Mouse (Mus musculus): ENCODE results near the gene Bcl9. TPM values are rescaled to one million over a fixed set of nuclear protein-coding genes. Genes with fewer than 3 reads are reported as not detected.

The Bcl9 gene
- total RNA-seq, 4 experiments from 2014 or later, result 19.2 to 27.4 (median 25.3) TPM

DNA sequence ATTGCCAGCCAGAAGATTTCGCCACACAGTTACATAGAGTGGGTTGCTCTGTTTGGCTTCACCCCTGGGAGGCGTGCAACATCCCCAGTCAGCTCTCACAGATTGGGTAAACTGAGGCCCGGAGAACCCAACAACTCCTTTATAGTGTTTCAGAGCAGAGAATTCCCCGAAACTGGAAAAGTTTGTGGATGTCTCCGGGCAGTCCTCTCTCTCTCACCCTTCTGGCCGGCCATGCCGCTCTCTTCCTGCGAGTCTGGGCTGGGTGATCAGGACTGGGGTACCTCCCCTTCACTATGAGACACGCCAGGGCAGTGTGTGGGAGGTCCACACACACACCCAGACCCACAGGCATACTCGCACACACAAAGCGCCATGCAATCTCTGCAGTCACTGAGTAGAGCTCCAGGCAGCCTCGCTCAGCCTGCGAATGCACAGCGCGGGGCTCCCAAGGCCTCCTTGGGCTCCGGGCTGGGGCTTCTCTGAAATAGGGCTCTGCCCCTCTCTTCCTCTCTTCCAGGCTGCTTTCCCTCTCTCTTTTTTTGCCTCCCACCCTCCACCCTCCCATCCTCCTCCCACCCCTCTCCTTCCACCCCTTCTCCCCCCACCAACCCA, 670 bp downstream of the Bcl9 start:
- DNase-seq, result peak; percentile 32

DNA sequence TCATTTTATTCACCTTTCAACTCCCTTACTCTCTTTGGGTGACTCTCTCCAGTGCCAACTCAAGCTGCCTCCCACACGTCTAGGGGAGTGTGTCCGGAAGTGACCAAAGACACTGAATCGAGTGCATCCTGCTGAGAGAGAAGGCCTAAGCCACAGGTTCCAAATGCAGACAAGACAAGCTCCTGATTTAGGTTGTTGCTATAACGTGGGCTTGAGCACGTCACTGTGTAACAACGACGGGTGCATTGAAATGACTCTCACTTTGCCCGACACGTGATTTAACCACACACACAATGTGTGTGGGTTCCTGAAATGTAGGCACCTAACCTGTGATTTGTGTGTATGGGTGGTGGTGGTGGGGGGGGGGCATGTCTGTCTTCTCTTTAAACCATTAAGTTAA, 3.4 kb downstream of the Bcl9 start:
- no peak for DNase-seq

DNA sequence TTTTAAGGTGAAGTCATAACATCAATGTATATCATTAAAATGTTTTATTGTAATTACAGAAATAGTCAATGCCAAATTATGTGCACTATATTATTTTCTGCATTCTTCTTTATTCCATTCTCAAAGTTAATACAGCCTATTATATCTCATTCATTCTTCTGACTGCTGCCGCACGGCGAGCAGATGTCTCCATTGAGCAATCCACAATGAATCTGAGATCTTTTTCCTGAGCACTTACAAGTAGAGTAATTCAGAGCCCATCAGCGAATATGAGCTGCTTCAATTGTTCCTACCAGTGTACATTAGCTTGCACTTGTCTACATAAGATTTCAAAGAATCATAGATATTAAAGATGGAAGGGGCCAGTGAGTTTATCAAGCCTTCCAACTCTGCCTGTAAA, 12.8 kb downstream of the Bcl9 start:
- DNase-seq, result no peak

DNA sequence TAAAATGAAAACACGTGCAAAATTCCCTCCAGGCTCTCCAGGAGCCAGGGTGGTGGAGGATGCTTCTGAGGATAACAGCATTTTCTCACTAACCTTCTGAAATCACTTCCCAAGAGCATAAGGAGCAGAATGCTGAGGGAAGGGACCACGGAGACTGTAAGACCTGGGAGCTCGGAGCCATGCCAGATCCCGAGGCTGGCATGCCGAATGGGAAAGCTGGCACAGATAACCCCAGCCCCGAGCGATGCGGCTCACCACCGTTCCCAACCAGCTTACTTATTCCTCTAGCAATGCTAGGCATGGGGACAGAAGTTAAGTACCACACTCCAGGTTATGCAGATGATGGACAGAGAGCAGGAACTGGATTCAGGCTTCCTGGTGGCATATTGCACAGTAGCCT, 13.7 kb downstream of the Bcl9 start:
- DNase-seq, result no peak

DNA sequence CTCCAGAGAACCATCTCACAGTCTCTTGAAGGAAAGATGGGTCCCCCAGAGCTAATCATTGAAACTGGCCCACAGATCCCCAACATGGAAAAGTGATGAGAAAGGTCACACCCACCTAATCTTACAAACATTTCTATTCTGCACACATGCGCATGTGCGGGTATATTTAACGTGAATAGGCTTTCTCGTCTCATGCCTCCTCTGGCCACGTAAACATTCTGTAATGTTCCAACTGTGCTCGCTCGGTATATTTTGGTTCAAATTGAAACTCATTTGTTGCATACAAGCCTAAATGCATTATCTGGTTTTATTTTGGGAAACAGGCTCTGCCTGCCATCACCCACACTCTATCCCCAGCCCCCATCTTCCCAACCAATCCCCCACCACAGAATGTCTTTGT, 16.3 kb downstream of the Bcl9 start:
- DNase-seq, result no peak

DNA sequence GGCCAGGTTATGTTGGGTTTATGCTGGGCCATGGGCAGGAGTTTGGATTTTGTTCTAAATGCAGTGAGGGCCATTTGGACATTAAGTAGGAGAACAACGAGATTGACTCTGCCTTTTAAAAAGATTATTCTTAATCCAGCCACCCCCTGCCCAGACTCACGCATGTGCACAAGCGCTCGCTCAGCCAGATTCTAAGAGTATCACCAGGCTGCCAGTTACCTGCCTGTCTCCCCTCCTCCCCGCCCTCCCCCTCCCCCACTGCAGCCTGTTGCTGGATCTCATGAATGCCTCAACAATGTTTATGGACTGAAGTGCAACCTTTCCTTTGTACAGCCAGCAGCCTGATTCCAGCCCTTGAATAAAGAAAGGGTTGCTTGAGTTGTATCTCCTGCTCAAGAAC, 22.0 kb downstream of the Bcl9 start:
- no peak for DNase-seq

DNA sequence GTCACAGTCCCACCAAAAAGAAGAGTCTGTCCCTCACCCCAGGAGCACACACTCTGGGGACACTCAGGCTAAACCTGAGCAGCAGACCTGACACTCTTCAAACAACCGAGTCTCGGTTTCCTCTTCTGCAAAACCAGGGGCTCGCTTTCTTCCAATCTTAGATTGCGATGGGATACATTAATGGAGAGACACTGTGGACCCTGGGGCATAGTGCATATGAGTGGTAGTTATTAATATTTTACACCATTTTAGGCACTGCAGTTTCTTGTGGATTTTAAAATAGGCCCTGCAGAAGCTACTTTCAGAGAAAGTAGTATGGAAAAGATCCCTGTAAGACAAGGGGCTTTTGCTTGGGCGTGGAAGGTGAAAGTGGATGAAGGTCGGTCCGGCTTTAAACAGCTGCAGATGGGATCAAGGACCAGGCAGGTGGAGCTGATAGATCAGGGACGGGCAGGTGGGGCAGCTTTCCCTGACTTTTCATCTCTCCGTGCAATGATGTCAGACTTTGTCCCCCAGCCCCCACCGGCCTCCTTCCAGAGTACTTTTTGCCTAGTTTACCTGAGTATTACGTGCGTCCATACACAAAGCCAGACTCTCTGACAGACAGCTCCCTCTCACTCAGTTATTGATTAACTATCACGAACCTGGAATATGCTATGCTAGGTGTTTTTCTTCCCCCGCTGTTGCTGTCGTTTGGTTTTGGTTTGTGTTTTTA, 23.0 kb downstream of the Bcl9 start:
- no peak for DNase-seq

DNA sequence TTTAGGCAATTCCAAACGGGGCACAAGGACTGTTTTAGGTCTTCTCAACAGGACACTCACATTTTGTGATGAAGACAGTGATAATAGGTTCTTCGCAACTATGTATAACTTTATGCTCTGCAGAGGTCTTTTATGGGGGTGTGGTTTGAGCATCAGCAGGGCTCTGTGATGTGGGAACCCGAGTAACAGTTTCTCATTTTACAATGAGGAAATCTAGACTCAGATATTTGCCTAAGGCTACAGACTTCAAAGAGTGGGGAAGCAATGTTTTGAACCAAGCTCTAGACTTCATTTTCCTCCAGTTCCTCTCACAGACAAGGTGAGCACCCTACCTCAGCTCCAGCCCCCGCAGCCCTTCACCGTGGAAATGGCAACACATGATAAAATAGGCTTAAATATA, 23.8 kb downstream of the Bcl9 start:
- no peak for DNase-seq

DNA sequence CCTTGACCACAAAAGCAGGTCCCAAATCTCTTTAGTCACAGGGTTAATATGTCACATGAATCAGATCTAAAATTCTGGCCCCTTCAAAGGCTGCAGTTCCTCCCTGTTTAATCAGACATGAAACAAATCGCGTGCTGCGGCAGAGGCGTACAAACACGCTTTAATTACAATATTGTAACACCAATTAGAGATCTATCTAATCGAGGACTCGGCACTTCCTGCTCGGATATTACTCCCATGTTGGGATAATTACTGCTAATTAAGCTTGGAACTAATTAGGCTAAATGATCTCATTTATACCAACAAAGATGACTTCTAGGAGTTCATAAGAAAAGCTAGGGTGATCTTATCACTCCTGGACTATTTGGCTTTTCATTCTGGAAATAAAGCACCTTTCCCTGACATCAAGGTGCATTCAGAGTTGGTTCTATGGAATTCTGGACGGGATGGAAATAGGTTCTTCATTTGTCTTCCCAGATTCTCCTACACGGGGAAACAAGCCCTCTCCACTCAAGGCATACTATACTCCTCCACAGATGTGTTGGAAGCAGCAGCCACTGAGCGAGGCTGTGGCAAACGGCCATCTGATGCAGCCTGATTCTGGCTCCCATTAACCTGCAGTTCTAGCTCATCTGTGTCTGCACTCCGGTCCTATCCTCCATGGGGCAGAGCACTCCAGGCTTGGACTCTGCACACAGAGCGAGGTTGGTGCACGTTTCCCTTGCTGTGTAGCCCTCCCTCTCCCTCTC, 31.9 kb downstream of the Bcl9 start:
- DNase-seq, result no peak

DNA sequence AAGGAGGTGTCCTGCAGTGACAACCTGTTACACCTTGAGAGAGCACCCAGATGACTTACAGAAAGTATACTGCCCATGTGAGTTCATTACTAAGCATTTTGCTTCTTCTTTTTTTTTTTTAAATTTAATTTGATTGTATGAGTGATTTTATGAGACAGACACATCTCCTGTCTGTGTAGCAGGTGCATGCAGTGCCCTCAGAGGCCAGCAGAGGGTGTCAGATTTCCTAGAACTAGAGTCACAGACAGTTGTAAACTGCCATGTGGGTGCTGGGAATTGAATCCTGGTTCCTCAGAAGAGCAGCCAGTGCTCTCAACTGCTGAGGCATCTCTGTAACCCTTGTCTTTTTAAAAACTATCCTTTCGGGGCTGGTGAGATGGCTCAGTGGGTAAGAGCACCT, 35.5 kb downstream of the Bcl9 start:
- no peak for DNase-seq

DNA sequence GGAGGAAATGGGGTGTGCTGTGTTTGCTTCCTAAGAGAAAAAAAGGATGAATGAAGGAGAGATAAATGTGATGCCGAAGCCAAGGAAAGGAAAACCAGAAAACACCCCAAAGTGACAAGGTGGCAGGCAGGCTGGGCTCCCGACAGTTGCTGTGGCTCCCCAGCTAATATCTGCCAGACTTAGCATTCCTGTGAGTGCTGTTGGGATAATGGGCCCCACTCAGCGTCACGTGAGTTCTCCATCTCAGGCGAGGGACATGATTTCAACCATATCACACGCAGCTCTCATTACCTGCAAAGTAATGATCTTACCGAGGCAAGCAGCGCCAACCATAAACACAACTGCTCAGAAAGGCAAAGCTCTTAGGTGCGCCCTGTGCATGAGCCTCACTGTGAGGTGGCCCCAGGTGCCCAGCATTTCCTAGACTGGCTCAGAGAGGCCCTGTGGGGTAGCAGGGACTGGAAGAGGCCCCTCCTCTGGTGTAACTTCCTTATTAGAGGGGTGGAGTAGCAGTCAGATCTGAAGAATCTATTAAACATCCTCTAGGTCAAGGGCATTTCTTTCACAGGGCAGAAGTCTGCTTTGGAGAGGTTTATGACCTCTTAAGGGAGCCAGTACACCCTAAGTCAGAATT, 41.9 kb downstream of the Bcl9 start:
- DNase-seq, result no peak

DNA sequence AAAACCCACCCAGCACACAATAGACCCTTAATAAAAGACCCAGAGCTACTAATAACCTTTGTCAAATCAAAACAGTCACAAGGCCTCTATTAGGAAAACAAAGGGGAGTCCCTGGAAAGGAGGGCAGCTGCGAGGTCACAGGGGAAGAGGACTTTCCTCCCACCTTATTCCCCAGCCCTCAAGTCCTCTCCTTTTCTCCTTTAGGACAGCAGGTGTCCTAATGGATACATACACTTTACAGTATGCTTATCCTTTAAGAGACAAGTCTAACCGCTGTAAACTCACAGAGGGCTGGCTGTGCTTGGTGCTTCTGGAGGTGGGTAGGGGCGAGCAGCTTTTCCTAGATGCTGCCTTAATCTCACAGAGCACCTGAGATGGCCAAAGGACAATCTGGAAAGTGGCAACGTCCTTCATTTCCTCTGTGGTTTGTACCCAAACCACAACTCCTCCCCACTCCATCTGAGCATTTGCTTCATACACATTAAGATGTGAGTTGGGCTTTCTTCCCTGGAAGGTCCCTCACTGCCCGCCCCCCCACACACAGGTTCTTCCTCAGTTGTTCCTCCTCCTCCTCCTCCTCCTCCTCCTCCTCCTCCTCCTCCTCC, 42.8 kb downstream of the Bcl9 start:
- no peak for DNase-seq

DNA sequence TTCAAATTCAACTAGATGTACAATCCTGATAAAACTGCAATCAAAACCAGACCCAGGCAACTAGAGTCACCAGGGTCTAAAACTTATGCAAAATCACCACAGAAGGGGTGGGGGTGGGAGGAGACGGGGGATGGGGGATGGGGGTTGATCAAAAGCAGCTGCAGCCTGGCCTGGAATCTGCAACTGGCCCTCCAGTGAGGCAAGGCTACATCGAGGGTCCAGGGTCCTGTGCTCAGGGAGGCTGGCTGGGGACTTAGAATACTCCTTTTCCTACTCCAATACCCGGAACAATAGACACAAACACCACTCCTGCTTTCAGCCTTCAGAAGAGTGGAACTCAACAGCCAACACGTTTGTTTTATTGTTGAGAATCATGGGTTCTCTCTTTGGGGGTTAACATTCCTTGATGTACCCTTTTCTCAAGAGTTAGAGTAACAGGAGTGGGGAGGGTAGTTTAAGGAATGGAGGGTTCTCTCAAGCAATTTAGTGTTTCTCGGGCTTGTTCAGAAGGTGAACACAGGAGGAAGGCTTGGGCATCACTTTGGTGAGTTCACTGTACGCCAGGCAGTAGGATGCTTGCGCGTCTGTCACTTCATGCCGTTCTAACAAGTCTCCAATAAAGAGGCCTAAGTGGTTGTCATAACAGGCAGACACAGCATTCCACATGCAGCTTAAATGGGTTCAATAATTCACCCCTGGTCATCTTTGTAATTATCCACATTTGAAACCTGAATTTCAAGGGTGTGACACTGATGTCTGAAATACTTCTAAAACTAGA, 43.7 kb downstream of the Bcl9 start:
- DNase-seq, result no peak

DNA sequence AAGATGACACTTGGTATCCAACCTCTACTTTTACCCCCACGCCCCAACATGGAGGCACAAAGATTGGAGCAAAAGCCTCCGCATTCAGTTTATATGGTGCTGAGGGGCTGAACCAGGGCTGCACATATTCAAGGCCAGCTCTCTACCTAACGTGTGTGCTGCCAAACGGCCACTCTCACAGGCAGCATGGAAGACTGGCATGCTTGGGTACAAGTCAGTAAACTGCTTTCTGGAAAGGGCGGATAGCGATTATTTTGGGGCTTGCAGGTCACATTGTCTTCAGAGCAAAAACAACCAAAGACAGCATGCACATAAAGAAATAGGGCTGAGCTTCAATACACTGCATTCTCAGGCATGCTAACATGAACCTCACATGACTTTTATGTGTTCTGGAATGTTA, 44.8 kb downstream of the Bcl9 start:
- DNase-seq, result no peak

DNA sequence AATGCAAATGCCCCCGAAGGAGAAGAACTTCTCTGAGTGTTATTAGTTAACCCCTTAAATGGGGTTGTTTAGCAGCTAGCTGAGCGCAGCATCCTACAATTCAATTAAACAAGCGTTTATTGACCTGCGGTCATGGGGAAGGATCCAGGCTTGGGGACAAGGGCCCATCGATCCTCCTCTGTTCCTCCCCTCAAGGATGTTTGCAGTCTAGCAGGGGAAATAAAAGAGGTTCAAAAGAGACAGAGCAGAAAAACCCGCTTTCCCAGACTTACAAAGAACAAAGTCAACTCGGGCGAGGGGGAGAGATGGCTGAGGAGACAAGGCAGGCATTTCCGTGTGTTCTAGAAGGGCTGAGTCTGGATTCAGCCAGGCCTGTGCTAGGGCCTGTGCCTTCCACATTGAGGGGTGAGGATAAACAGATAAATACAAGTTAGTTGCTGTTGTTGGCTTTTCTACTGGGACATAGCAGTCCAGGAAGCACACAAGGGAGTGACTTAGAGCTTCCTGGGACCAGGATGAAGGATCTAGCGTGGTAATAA, 55.0 kb downstream of the Bcl9 start:
- no peak for DNase-seq

DNA sequence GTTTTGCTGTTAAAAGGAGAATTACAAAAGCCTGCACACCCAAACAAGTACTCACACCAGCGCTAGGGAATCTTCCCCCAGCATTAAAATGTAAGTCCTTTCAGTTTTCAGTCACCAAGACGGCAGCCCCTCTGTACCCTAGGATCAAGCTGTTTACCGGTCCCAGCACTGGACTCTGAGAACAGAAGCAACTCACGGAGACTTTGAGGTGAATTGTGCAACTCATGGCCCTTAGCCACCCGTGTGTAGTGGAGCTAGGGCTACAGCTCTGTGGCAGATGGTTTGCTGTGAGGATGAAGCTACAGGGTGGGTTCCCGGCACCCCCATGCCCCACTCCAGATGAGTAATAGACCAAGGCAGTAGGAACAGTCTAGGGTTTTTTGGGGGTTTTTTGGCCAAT, 55.9 kb downstream of the Bcl9 start:
- no peak for DNase-seq

DNA sequence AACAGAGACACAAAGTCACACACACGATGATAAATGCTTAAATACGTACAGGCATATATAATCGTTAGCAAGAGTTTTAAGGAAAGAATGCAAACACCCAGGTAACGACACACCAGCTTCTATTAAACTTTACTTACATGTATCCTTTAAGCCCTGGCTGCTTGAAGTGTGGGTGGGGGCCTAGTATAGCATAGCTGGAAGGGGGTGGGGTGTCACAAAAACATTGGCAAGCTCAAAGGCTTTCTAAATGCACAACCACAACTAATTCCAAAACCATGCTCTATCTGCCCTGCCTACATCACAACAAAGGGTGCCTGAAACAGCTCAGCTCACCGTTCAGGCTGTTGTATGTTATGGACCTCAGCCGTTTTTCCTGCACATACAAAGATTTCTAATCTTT, 57.9 kb downstream of the Bcl9 start:
- DNase-seq, result no peak

DNA sequence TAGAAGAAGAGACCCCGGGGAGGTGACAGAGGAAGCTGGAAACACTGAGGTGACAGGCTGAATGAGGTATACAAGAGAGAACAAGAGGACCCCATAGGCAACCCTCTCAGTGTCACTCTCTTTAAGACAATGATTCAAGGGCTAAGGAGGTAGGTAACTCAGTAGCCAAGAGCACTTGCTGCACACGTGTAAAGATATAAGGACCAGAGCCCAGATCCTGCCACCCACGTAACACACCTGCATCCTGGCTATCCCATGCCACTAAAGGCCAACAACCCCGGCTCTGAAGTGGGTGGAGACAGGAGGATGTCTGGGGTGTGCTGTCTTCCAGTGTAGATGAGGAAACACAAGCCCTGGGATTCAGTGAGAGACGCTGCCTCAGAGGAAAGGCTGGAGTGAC, 58.4 kb downstream of the Bcl9 start:
- no peak for DNase-seq

DNA sequence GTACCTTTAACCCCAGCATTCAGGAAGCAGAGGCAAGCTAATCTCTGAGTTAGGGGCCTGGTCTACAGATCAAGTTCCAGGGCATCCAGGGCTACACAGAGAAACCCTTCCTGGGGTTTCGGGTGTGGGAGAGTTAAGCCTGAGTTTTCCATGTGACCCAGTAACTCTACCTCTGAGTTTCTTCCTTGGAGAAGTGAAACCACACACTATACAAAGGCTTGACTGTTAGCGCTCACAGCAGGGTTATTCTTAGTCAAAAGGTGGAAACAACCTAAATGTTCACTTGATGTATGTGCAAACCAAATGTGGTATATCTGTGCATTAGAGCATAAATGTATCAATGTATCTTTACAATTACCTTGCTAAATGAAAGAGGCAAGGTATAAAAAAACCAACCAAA, 59.2 kb downstream of the Bcl9 start:
- DNase-seq, result no peak

DNA sequence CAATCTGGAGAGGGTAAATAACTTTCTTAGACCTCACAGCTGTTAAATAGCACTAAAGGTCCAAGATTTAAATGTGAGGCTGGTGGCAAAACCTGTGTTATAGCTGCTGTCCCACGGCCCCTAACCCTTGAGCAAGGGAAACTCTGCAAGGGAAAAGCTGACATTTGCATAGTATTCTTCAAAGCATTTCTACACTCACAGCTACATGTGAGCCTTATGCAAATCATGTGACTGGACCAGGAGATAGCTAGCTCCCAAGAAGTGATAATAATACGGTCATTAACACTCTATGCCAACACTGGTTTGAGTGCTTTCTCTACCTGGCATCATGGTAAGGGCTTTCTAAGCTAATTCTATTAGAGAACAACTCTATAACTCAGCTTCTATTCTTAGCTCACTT, 60.3 kb downstream of the Bcl9 start:
- no peak for DNase-seq

DNA sequence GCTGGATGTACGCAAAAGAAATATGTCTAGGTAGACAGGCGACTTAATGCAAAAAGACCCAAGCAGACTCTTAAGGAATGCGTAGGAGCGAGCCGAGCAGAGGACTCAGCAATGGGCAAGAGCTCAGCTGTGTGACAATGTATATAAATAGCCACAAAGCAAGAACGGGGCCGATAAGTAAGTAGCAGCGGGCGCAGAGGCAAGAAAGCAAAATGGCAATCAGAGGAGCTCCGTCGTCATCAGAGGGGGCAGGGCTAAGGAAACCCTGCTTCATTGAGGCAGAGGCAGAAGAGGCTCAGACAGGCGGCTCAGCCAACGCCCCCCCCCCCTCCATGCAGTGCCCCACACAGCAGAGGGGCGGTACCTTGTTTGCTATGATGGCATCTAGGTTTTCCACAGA, 62.9 kb downstream of the Bcl9 start:
- no peak for DNase-seq

DNA sequence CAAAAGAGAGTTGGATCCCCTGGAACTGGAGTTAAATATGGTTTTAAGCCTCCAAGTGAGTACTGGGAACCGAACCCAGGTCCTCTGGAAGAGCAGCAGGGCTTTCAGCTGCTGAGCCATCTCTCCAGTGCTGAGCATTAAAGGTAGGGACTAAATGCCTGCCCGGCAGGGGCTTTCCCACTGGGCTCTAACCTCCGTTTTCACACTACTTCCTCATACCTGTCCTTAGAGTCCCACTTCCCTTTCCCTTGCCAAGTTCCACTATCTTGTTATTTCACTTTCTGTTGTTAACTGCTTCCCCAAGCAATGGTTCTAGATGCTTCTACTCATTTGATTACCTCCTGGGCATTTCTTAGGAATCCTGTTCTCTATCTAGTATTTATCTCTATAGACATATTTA, 65.4 kb downstream of the Bcl9 start:
- DNase-seq, result no peak
